Mouse (Mus musculus) limb, embryonic 11.5 days (tissue): ENCODE measurements around the gene Ciao1. TPM values are rescaled to one million over a fixed set of nuclear protein-coding genes. Genes with fewer than 3 reads are reported as not detected.
"Not testable (repeated sequence)": the region's sequence is repeated elsewhere in the genome, so short reads cannot be mapped to it uniquely, and the experiment has no call there.

Source experiments
- ATAC-seq: fragments of 200-750 bp; cut with Nextera tagmentation; 2 replicates; pipeline ENCODE4 v1.8.0; 2017; ENCODE audit warnings: low read depth; ENCODE audit not compliant: insufficient number of reproducible peaks, low FRiP score, low TSS enrichment
- DNase-seq: peaks from one replicate; pipeline ENCODE4 v3.0.0-alpha.2; 2015; ENCODE audit warnings: low spot score
- H3K27ac ChIP-seq: fragments of 300-500 bp; sonication (generic); replicated peaks from 2 replicates; pipeline ENCODE4 v1.5.1; 2014; ENCODE audit warnings: low read depth, mild to moderate bottlenecking, low read length
- H3K27me3 ChIP-seq: fragments of 300-500 bp; sonication (generic); 2 replicates; pipeline ENCODE4 v1.6.1; 2014; ENCODE audit warnings: mild to moderate bottlenecking, low read length, mixed read lengths; ENCODE audit not compliant: control insufficient read depth, insufficient read depth
- H3K36me3 ChIP-seq: fragments of 300-500 bp; sonication (generic); 2 replicates; pipeline ENCODE4 v1.6.1; 2014; ENCODE audit warnings: mild to moderate bottlenecking, low read length, moderate library complexity, mixed read lengths; ENCODE audit not compliant: control insufficient read depth, insufficient read depth
- H3K4me1 ChIP-seq: fragments of 300-500 bp; sonication (generic); 2 replicates; pipeline ENCODE4 v1.6.1; 2014; ENCODE audit warnings: low read length, mixed read lengths; ENCODE audit not compliant: control insufficient read depth, insufficient read depth
- H3K4me2 ChIP-seq: fragments of 300-500 bp; sonication (generic); 2 replicates; pipeline ENCODE4 v1.6.1; 2014; ENCODE audit warnings: low read depth, mild to moderate bottlenecking, moderate library complexity; ENCODE audit not compliant: severe bottlenecking
- H3K4me3 ChIP-seq: fragments of 300-500 bp; sonication (generic); 2 replicates; pipeline ENCODE4 v1.5.1; 2014; ENCODE audit warnings: low read depth, low read length
- H3K9ac ChIP-seq: fragments of 300-500 bp; sonication (generic); 2 replicates; pipeline ENCODE4 v1.6.1; 2014; ENCODE audit warnings: mild to moderate bottlenecking, low read length
- H3K9me3 ChIP-seq: fragments of 300-500 bp; sonication (generic); 2 replicates; pipeline ENCODE4 v1.6.1; 2016; ENCODE audit warnings: low read length; ENCODE audit not compliant: control insufficient read depth
- WGBS: fragments of 180-500 bp; shearing (Covaris S2); extraction: QIAGEN DNeasy Blood & Tissue Kit; methylation state at CpG from one replicate; pipeline ENCODE4 v1.1.7; 2014; 5-methylcytosine and 5-hydroxymethylcytosine counted together
- polyA plus RNA-seq: library from polyadenylated mRNA; unstranded; fragments of >200 nt; fragmentation: Nextera tagmentation; extraction: Ambion mirVana; gene quantifications from 2 replicates; pipeline ENCODE4 v1.2.1, GENCODE M21; 2014

Gene Ciao1
- polyA plus RNA-seq = 61.2 and 62.8 TPM in 2 replicates

- WGBS = under 1% methylated on average over 49 of the region's 53 CpGs
- Histone ChIP-seq H3K9ac (peak within 1 kb of the TSS; percentile 66), H3K4me1 (0 out of 2 replicates have a peak, but pooled peaks cover 5% of the 10 kb centered on the region), H3K9me3 (no peaks in the 10 kb centered on the region), H3K4me2 (peak within 1 kb of the TSS; percentile 97), H3K27me3 (no peaks in the 10 kb centered on the region), H3K27ac (no peak within 1 kb of the TSS), H3K36me3 (peaks cover 9% of the 10 kb centered on the region; the same call in 1 of the 2 replicates), H3K4me3 (peak within 1 kb of the TSS; percentile 72)
- ATAC-seq (peak; percentile 98), DNase-seq (peak; percentile 98)
These were observed at the start of gene Ciao1, which contains the start of gene Tmem127 for GRCm38 (mm10) chr2:127247592-127248333. Ciao1 (minus strand) TSS chr2:127247816. Tmem127 (plus strand) TSS chr2:127247908.

- H3K27me3 ChIP-seq = no peaks in the 10 kb centered on the region
- no peaks in the 10 kb centered on the region for H3K4me1 ChIP-seq
- 95% methylated on average over 7 of the region's 7 CpGs for WGBS
- H3K4me2 ChIP-seq = no peak overlapping the region
- peaks cover 21% of the 10 kb centered on the region for H3K36me3 ChIP-seq
- no peak overlapping the region for H3K9ac ChIP-seq
- H3K4me3 ChIP-seq = no peak overlapping the region
- no peaks in the 10 kb centered on the region for H3K9me3 ChIP-seq
- no peak for ATAC-seq
- no peak for DNase-seq
- H3K27ac ChIP-seq = no peak overlapping the region
These were observed 49.6 kb upstream of the Ciao1 start for GRCm38 (mm10) chr2:127297001-127297805.

GRCm38 (mm10) chr2:127292250-127292649 lies 44.6 kb upstream of the Ciao1 start:
- Histone ChIP-seq H3K36me3 (peaks cover 14% of the 10 kb centered on the region), H3K27ac (no peak overlapping the region)
- 84% methylated on average over 4 of the region's 4 CpGs for WGBS

GRCm38 (mm10) chr2:127278162-127278561 lies 30.5 kb upstream of the Ciao1 start:
- Histone ChIP-seq H3K9ac (no peak overlapping the region), H3K27me3 (no peaks in the 10 kb centered on the region), H3K9me3 (no peaks in the 10 kb centered on the region), H3K36me3 (no peaks in the 10 kb centered on the region; the same call in 1 of the 2 replicates), H3K4me3 (no peak overlapping the region), H3K4me1 (no peaks in the 10 kb centered on the region), H3K4me2 (no peak overlapping the region), H3K27ac (no peak overlapping the region)
- ATAC-seq (no peak), DNase-seq (no peak)

More at GRCm38 (mm10) chr2:127292250-127292649, 44.6 kb upstream of the Ciao1 start:
- ATAC-seq (no peak), DNase-seq (no peak)
- H3K27me3 ChIP-seq = no peaks in the 10 kb centered on the region
- H3K9ac ChIP-seq = no peak overlapping the region
- no peak overlapping the region for H3K4me2 ChIP-seq
- H3K4me3 ChIP-seq = no peak overlapping the region
- no peaks in the 10 kb centered on the region for H3K9me3 ChIP-seq
- H3K4me1 ChIP-seq = no peaks in the 10 kb centered on the region

- Histone ChIP-seq H3K36me3 (no peaks in the 10 kb centered on the region; the same call in 1 of the 2 replicates), H3K4me1 (no peaks in the 10 kb centered on the region), H3K4me3 (no peak overlapping the region), H3K27ac (no peak overlapping the region), H3K9ac (no peak overlapping the region), H3K4me2 (no peak overlapping the region), H3K27me3 (no peaks in the 10 kb centered on the region), H3K9me3 (no peaks in the 10 kb centered on the region)
- 90% methylated on average over 5 of the region's 5 CpGs for WGBS
- DNase-seq (no peak), ATAC-seq (no peak)
These were observed 28.1 kb upstream of the Ciao1 start for GRCm38 (mm10) chr2:127275551-127276320.

- Histone ChIP-seq H3K4me1 (no peaks in the 10 kb centered on the region), H3K27me3 (no peaks in the 10 kb centered on the region), H3K4me2 (no peak overlapping the region), H3K36me3 (no peaks in the 10 kb centered on the region), H3K4me3 (no peak overlapping the region), H3K9ac (no peak overlapping the region), H3K9me3 (no peaks in the 10 kb centered on the region), H3K27ac (no peak overlapping the region)
- no peak for DNase-seq
- ATAC-seq = no peak
- 90% methylated on average over 2 of the region's 2 CpGs for WGBS
These were observed 27.0 kb upstream of the Ciao1 start for GRCm38 (mm10) chr2:127274590-127274989.

GRCm38 (mm10) chr2:127272806-127273205 lies 25.2 kb upstream of the Ciao1 start:
- no peaks in the 10 kb centered on the region for H3K36me3 ChIP-seq
- DNase-seq = no peak
- no peak for ATAC-seq
- H3K4me3 ChIP-seq = no peak overlapping the region
- H3K27me3 ChIP-seq = no peaks in the 10 kb centered on the region
- no peaks in the 10 kb centered on the region for H3K9me3 ChIP-seq
- no peak overlapping the region for H3K4me2 ChIP-seq
- no peaks in the 10 kb centered on the region for H3K4me1 ChIP-seq
- H3K27ac ChIP-seq = no peak overlapping the region
- 97% methylated on average over 3 of the region's 3 CpGs for WGBS
- no peak overlapping the region for H3K9ac ChIP-seq

- DNase-seq, H3K9me3 ChIP-seq, H3K27me3 ChIP-seq, H3K4me1 ChIP-seq, H3K4me2 ChIP-seq, ATAC-seq, H3K27ac ChIP-seq, H3K9ac ChIP-seq, H3K4me3 ChIP-seq, H3K36me3 ChIP-seq: not testable (repeated sequence)
- WGBS = 87% methylated on average over 4 of the region's 4 CpGs
These were observed 24.4 kb upstream of the Ciao1 start for GRCm38 (mm10) chr2:127272049-127272448.
